Mouse (Mus musculus) forebrain, embryonic 15.5 days (tissue): ENCODE measurements around the gene Micu1. TPM values are rescaled to one million over a fixed set of nuclear protein-coding genes. Genes with fewer than 3 reads are reported as not detected.
"Not testable (repeated sequence)": the region's sequence is repeated elsewhere in the genome, so short reads cannot be mapped to it uniquely, and the experiment has no call there.

ENCODE experiments used
- ATAC-seq: fragments of 200-750 bp; cut with Nextera tagmentation; replicated peaks from 2 replicates; pipeline ENCODE4 v1.8.0; 2017; ENCODE audit warnings: mild to moderate bottlenecking, moderate TSS enrichment, moderate library complexity
- H3K27ac ChIP-seq: fragments of 300-500 bp; sonication (generic); replicated peaks from 2 replicates; pipeline ENCODE4 v1.5.1; 2015; ENCODE audit warnings: mild to moderate bottlenecking, inconsistent platforms
- H3K27me3 ChIP-seq: fragments of 300-500 bp; sonication (generic); 2 replicates; pipeline ENCODE4 v1.6.1; 2015; ENCODE audit warnings: inconsistent platforms
- H3K36me3 ChIP-seq: fragments of 300-500 bp; sonication (generic); 2 replicates; pipeline ENCODE4 v1.6.1; 2015; ENCODE audit warnings: mild to moderate bottlenecking, inconsistent platforms
- H3K4me1 ChIP-seq: fragments of 300-500 bp; sonication (generic); 2 replicates; pipeline ENCODE4 v1.6.1; 2015; ENCODE audit warnings: inconsistent platforms
- H3K4me2 ChIP-seq: fragments of 300-500 bp; sonication (generic); replicated peaks from 2 replicates; pipeline ENCODE4 v1.6.1; 2015; ENCODE audit warnings: mild to moderate bottlenecking, inconsistent platforms
- H3K4me3 ChIP-seq: fragments of 300-500 bp; sonication (generic); 2 replicates; pipeline ENCODE4 v1.5.1; 2015; ENCODE audit warnings: mild to moderate bottlenecking, inconsistent platforms
- H3K9ac ChIP-seq: fragments of 300-500 bp; sonication (generic); replicated peaks from 2 replicates; pipeline ENCODE4 v1.6.1; 2015; ENCODE audit warnings: mild to moderate bottlenecking, inconsistent platforms
- H3K9me3 ChIP-seq: fragments of 300-500 bp; sonication (generic); 2 replicates; pipeline ENCODE4 v1.6.1; 2016; ENCODE audit warnings: inconsistent platforms
- WGBS: fragments of 180-500 bp; shearing (Covaris S2); methylation state at CpG from one replicate; pipeline ENCODE4 v1.1.7; 2015; ENCODE audit warnings: mixed read lengths; 5-methylcytosine and 5-hydroxymethylcytosine counted together
- polyA plus RNA-seq: library from polyadenylated mRNA; unstranded; fragments of >200 nt; fragmentation: Nextera tagmentation; extraction: Ambion mirVana; gene quantifications from 2 replicates; pipeline ENCODE4 v1.2.1, GENCODE M21; 2015

Micu1 gene
- polyA plus RNA-seq, 1 experiment from 2014 or later = 79.1 TPM

GRCm38 (mm10) chr10:59870038-59870437 lies 167.8 kb downstream of the Micu1 start:
- Histone ChIP-seq H3K36me3 (no peaks in the 10 kb centered on the region), H3K9me3 (no peaks in the 10 kb centered on the region), H3K4me2 (no peak overlapping the region), H3K9ac (no peak overlapping the region), H3K27ac (no peak overlapping the region), H3K4me1 (no peaks in the 10 kb centered on the region), H3K27me3 (no peaks in the 10 kb centered on the region), H3K4me3 (no peak overlapping the region)
- ATAC-seq = 0 out of 2 replicates have a peak, but pooled peaks have one; percentile 24
- 95% methylated on average over 6 of the region's 6 CpGs for WGBS

GRCm38 (mm10) chr10:59872651-59873050 lies 170.4 kb downstream of the Micu1 start:
- 84% methylated on average over 4 of the region's 4 CpGs for WGBS
- not testable (repeated sequence) for H3K9ac ChIP-seq, H3K9me3 ChIP-seq, H3K4me1 ChIP-seq, H3K4me3 ChIP-seq, H3K4me2 ChIP-seq, H3K27me3 ChIP-seq, ATAC-seq, H3K36me3 ChIP-seq, H3K27ac ChIP-seq

- WGBS = 94% methylated on average over 5 of the region's 5 CpGs
- ATAC-seq = no peak
- H3K27ac ChIP-seq = no peak overlapping the region
Measured at GRCm38 (mm10) chr10:59873206-59873605, 170.9 kb downstream of the Micu1 start.

GRCm38 (mm10) chr10:59873613-59874012 lies 171.3 kb downstream of the Micu1 start:
- Histone ChIP-seq H3K27ac (no peak overlapping the region), H3K9me3 (no peaks in the 10 kb centered on the region), H3K36me3 (no peaks in the 10 kb centered on the region), H3K27me3 (no peaks in the 10 kb centered on the region), H3K9ac (no peak overlapping the region), H3K4me3 (no peak overlapping the region), H3K4me2 (no peak overlapping the region), H3K4me1 (peaks cover 1% of the 10 kb centered on the region)
- WGBS = 82% methylated on average over 5 of the region's 5 CpGs
- ATAC-seq = no peak

More at GRCm38 (mm10) chr10:59873206-59873605, 170.9 kb downstream of the Micu1 start:
- Histone ChIP-seq H3K9ac (no peak overlapping the region), H3K4me2 (no peak overlapping the region), H3K36me3 (no peaks in the 10 kb centered on the region), H3K4me3 (no peak overlapping the region), H3K27me3 (no peaks in the 10 kb centered on the region), H3K4me1 (no peaks in the 10 kb centered on the region), H3K9me3 (no peaks in the 10 kb centered on the region)

- Histone ChIP-seq H3K9ac (no peak overlapping the region), H3K27ac (no peak overlapping the region), H3K27me3 (no peaks in the 10 kb centered on the region), H3K4me2 (no peak overlapping the region), H3K4me3 (no peak overlapping the region), H3K9me3 (no peaks in the 10 kb centered on the region), H3K36me3 (no peaks in the 10 kb centered on the region), H3K4me1 (peaks cover 8% of the 10 kb centered on the region)
- ATAC-seq = no peak
- WGBS = 32% methylated on average over 1 of the region's 1 CpGs
Measured at GRCm38 (mm10) chr10:59875396-59875795, 173.1 kb downstream of the Micu1 start.

GRCm38 (mm10) chr10:59876698-59877097 lies 174.4 kb downstream of the Micu1 start:
- H3K27ac ChIP-seq, H3K4me3 ChIP-seq, H3K36me3 ChIP-seq, H3K9ac ChIP-seq, ATAC-seq, H3K9me3 ChIP-seq, H3K27me3 ChIP-seq, H3K4me2 ChIP-seq: not testable (repeated sequence)
- WGBS = 95% methylated on average over 4 of the region's 4 CpGs
- peaks cover 16% of the 10 kb centered on the region for H3K4me1 ChIP-seq

GRCm38 (mm10) chr10:59877421-59878117 lies 175.3 kb downstream of the Micu1 start:
- no peak overlapping the region for H3K9ac ChIP-seq
- peaks cover 16% of the 10 kb centered on the region for H3K4me1 ChIP-seq
- WGBS = 77% methylated on average over 15 of the region's 15 CpGs
- H3K27ac ChIP-seq = no peak overlapping the region
- no peak overlapping the region for H3K4me2 ChIP-seq
- no peaks in the 10 kb centered on the region for H3K36me3 ChIP-seq
- no peak for ATAC-seq
- no peaks in the 10 kb centered on the region for H3K27me3 ChIP-seq
- H3K4me3 ChIP-seq = no peak overlapping the region
- H3K9me3 ChIP-seq = no peaks in the 10 kb centered on the region

- peak overlapping the region; percentile 100 for H3K27ac ChIP-seq
- H3K4me3 ChIP-seq = peak overlapping the region; percentile 82
- peaks cover 16% of the 10 kb centered on the region for H3K4me1 ChIP-seq
- no peaks in the 10 kb centered on the region for H3K36me3 ChIP-seq
- WGBS = 20% methylated on average over 5 of the region's 5 CpGs
- H3K9me3 ChIP-seq = no peaks in the 10 kb centered on the region
- no peaks in the 10 kb centered on the region for H3K27me3 ChIP-seq
- peak overlapping the region; percentile 97 for H3K9ac ChIP-seq
- peak; percentile 18 for ATAC-seq
- H3K4me2 ChIP-seq = peak overlapping the region; percentile 85
Measured at GRCm38 (mm10) chr10:59878823-59879222, 176.5 kb downstream of the Micu1 start.

GRCm38 (mm10) chr10:59879255-59880028 lies 177.2 kb downstream of the Micu1 start, which contains the start of gene Dnajb12:
Dnajb12 (plus strand) TSS chr10:59879556.
- 0% methylated on average over 80 of the region's 80 CpGs for WGBS
- no peaks in the 10 kb centered on the region for H3K36me3 ChIP-seq
- H3K9ac ChIP-seq = peak within 1 kb of the TSS; percentile 97
- ATAC-seq = peak; percentile 94
- H3K27me3 ChIP-seq = no peaks in the 10 kb centered on the region
- H3K9me3 ChIP-seq = no peaks in the 10 kb centered on the region
- peak within 1 kb of the TSS; percentile 100 for H3K27ac ChIP-seq
- H3K4me3 ChIP-seq = peak within 1 kb of the TSS; percentile 82
- peaks cover 16% of the 10 kb centered on the region for H3K4me1 ChIP-seq
- H3K4me2 ChIP-seq = peak within 1 kb of the TSS; percentile 85

- Histone ChIP-seq H3K36me3 (no peaks in the 10 kb centered on the region), H3K4me1 (peaks cover 16% of the 10 kb centered on the region), H3K27me3 (no peaks in the 10 kb centered on the region), H3K4me2 (peak overlapping the region; percentile 85), H3K4me3 (peak overlapping the region; percentile 82), H3K9ac (peak overlapping the region; percentile 97), H3K27ac (peak overlapping the region; percentile 100), H3K9me3 (no peaks in the 10 kb centered on the region)
- under 1% methylated on average over 13 of the region's 13 CpGs for WGBS
- ATAC-seq = no peak; the same call in 1 of the 2 replicates
Measured at GRCm38 (mm10) chr10:59880029-59880386, 177.7 kb downstream of the Micu1 start.

- peaks cover 16% of the 10 kb centered on the region for H3K4me1 ChIP-seq
- no peak for ATAC-seq
- no peak overlapping the region for H3K27ac ChIP-seq
- no peak overlapping the region for H3K9ac ChIP-seq
- WGBS = 88% methylated on average over 7 of the region's 7 CpGs
- peak overlapping the region; percentile 82; the same call in 1 of the 2 replicates for H3K4me3 ChIP-seq
- H3K9me3 ChIP-seq = no peaks in the 10 kb centered on the region
- H3K36me3 ChIP-seq = no peaks in the 10 kb centered on the region
- H3K27me3 ChIP-seq = no peaks in the 10 kb centered on the region
- H3K4me2 ChIP-seq = peak overlapping the region; percentile 85
Measured at GRCm38 (mm10) chr10:59880837-59881236, 178.6 kb downstream of the Micu1 start.
